Mouse (Mus musculus) spleen, embryonic (tissue): Measurements from ENCODE around the gene Vdac2.

Source experiments
- CTCF ChIA-PET: fragments of 350-600 bp; sonication (Branson Sonifier 250); formaldehyde crosslinking; loops from one replicate; lab custom pipeline; 2022; lab: Charles Lee

Vdac2 gene

DNA sequence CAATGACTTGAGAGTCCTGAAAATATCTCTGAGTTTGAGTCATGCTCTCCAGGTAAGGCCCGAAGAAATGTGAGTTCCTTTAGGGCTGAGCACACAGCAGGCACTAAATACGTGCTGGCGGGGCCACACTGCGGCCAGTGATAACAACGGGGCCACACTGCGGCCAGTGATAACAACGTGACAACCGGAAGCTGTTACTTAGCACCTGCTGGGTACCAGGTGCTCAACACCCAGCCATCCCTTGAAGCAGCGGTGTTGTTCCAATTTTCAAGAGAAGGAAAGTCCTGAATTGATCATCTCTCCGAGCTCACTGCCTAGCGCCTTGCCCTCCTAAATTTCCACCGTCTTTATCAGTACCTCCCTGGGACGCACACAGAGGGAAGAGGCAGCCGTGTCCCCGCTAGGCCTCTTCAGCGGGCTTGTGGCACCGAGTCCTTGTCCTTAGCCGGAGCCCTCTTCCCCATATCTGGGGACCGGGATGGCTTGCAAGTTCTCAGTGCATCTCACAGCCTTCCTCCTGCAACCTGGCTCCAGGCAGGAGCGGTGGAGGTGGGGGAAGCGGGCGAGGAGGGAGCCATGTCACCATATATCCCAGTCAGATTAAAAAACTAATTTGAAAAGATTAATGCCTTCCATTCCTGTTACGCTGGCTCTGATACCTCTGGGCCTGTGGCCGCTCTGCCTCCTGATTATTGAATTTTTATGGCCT lies 25.5 kb downstream of the Vdac2 start:
- CTCF ChIA-PET: interaction anchor here (0.8 to 1.4 kb wide), 2 partner anchors 37 to 38 kb away, joined by 3 to 4 read pairs; no protein-coding TSS in a partner anchor

DNA sequence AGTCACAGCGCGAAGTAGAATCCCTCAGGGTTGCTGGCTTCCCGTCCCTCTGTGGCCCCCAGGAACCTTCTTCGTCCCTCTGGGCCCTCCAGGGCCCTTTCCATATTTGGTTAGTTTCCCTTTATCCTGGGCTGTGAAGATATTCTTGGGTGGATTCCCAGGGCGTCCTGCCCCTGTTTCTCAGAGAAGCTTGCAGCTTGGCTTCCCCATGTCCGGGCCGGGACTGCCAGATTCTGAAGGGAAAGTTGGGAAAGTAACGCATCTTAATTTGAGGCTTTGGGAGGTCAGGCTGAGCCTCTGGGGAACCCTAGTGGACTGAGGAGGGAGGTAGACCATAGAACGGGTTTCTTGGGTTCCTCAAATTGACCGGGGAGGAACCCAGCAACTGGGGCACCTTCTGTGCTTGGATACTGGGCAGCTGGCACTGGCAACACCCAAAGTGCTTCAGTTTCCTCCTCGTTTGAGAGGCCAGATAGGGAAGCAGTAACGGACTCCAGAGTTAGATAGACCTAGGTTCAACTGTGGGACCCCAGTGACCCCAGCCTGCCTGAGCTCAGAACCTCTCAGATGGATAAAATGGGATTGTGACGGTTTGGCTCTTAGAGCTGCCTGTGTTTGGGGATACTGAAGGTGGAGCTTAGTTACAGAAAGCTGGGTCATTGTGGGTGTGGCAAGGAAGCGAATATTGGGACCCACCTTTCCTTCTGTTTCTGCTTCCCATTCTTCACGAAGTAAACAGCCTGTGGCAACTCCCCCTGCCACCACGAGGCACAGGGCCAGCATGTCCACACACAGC lies 27.2 kb downstream of the Vdac2 start:
- CTCF ChIA-PET: no interaction called here

DNA sequence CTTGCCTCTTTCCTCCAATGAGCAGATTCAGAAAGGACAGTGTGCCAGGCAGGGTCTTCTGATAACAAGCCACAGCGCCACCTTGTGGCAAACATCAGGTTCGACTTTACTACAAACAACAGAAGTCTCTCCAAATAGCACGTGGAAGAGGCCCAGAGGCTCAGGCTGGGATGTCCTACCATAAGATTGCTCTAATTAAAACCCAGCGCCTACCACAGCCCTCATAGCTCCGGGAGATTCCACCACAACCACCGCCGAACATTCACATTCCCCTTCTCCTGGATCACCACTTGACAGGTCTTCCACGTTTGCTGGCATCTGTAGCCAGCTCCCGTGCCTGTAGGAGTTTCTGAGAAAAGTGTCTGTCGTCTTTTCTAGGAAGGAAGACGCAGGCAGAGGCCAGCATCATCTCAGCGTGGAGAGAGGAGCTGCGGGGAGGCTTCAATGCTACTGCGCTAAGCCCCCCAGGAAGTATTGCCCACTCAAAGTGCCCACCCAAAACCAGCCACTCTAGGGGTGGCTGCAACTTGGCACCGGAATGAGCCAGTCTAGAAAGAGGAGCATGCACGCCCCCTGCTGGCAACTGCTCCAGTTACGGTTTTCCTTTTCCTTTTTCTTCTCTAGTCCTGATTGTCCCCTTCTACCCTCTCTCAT lies 28.5 kb downstream of the Vdac2 start:
- CTCF ChIA-PET: interaction anchor here (1.1 kb wide), 1 partner anchor 10 kb away, joined by 3 read pairs; no protein-coding TSS in a partner anchor

- CTCF ChIA-PET: interaction anchor here (1.1 kb wide), 1 partner anchor 10 kb away, joined by 3 read pairs; no protein-coding TSS in a partner anchor
Measured at GRCm38 (mm10) chr14:21854271-21854670, 29.2 kb downstream of the Vdac2 start.

DNA sequence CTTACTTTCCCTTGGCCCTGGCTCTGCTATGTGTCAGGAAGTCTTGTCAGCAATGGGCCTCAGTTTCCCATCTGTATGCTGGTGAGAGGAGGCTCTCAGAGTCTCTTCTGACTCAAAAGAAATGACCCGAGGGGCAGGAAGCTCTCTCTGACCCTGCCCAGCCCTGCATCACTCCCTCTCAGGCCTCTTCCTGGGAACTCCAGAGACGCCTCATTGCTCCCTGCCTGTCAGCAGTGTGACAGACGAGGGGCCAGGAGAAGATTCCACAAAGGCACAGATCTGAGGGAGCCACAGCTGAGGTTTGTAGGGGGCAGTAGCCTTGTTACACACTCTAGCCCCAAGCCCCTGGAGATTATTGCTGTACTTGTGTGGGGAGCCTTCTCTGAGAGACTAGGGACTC lies 30.9 kb downstream of the Vdac2 start:
- CTCF ChIA-PET: no interaction called here

DNA sequence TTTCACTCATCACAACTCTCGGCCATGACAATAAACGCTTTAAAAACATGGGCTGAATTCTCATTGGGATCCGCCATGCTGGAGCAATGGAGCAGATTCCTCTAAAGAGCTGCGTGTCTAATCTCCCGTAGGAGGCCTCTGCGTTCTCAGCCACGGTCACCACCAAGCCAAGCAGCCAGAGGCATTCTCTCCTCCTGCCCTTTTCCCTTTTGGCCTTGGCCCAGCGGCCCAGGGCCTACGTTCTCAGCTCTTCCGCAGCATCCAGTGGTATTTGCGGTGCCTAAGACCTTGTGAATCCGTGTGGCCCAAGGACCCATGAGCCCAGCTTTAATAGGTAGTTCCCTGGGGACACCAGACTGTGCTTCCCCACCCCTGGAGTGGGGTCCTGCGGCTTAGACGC lies 31.8 kb downstream of the Vdac2 start:
- CTCF ChIA-PET: no interaction called here

DNA sequence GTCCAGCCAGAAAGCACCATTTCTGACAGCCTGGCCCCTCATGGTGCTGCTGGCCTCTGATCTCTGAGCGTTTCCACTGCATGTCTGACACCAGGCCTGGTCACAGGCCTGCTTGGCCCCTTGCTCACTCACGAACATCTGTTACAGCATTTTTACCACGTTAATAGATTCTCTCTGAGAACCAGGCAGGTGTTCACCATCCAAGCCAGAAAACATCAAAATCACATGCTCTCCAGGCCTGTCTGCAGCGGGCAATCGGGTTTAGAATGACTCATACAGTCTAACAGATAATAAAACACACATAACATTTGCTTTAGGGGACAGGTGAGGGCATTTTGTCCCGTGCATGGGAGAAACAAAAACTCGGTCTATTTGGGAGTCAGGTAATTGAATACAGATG lies 41.3 kb downstream of the Vdac2 start:
- CTCF ChIA-PET: no interaction called here

DNA sequence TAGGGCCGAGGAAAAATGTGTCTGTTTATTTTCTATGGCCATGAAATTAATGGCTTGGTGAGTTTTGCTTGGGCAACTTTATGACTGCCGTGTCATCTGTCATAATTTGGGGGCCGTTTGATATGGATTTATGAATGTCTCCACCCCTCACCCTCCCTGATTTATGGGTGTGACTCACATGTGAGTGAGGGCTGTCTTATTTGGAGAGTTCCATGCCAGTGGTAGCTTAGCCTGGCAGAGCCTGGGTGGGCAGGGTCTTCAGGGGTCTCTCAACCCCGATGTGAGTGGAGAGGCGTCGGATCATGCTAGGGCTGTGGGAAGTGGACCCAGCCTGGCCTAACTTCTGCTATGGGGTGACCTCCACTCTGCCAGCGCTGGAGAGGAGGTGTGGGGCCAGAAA lies 41.8 kb downstream of the Vdac2 start:
- CTCF ChIA-PET: no interaction called here

DNA sequence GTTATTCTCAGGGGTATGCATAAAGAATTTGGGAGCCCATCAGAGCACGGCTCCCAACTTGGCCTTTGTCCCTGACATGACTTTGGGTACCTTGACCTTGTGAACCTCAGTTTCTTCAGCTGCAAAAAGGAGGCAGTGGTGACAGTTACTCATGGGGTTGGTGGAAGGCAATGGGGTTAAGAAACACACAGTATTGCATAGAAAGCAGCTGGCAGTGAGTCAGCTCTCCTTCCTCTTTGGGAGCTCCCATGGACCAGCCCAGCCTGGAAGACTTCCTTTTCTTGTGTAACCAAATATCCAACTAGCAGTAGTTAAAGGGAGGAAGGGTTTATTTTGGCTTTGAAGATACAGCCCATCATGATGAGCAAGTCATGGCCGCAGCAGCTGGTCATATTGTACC lies 65.4 kb downstream of the Vdac2 start:
- CTCF ChIA-PET: no interaction called here

GRCm38 (mm10) chr14:21891581-21892340 lies 66.7 kb downstream of the Vdac2 start:
- CTCF ChIA-PET: no interaction called here

DNA sequence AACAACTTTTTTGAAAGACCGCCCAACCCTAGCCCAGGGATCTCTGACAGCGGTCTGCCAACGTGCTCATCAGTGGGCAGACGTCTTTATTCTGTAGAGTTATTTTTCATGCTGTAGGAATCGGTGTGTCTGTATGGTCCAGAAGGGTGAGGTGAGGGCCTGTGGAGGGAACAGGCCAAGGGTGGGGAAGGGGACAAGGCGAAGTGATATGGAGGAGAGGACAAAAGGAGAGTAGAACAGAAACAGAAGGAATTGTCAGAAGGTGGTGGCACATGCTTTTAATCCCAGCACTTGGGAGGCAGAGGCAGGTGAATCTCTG lies 67.3 kb downstream of the Vdac2 start:
- CTCF ChIA-PET: no interaction called here
